Mouse (Mus musculus) brain, embryonic 14.5 days (tissue): ENCODE results near the gene Fam13c. TPM values are rescaled to one million over a fixed set of nuclear protein-coding genes. Genes with fewer than 3 reads are reported as not detected.

Source experiments
- DNase-seq: peaks from one replicate; pipeline ENCODE4 v3.0.0-alpha.2; 2011; ENCODE audit warnings: low read depth
- CTCF ChIP-seq: fragments of 200-500 bp; IDR thresholded peaks from 2 replicates; pipeline ENCODE4 v1.5.1; 2012; ENCODE audit warnings: inconsistent platforms, mild to moderate bottlenecking, moderate library complexity, borderline replicate concordance; ENCODE audit not compliant: insufficient read depth, insufficient read length; ENCODE audit errors: extremely low read depth
- POLR2A ChIP-seq: fragments of 200-500 bp; IDR thresholded peaks from 2 replicates; pipeline ENCODE4 v1.6.1; 2012; ENCODE audit warnings: mild to moderate bottlenecking, inconsistent platforms, borderline replicate concordance; ENCODE audit not compliant: poor library complexity, insufficient read depth, insufficient read length, severe bottlenecking; ENCODE audit errors: extremely low read depth
- polyA plus RNA-seq: library from polyadenylated mRNA; depleted of rRNA; stranded (reverse); fragments of >200 nt; gene quantifications from 2 replicates; pipeline ENCODE4 v1.2.3, GENCODE M21; 2012

Fam13c gene
- polyA plus RNA-seq, 1 experiment = 18.7 TPM

DNA sequence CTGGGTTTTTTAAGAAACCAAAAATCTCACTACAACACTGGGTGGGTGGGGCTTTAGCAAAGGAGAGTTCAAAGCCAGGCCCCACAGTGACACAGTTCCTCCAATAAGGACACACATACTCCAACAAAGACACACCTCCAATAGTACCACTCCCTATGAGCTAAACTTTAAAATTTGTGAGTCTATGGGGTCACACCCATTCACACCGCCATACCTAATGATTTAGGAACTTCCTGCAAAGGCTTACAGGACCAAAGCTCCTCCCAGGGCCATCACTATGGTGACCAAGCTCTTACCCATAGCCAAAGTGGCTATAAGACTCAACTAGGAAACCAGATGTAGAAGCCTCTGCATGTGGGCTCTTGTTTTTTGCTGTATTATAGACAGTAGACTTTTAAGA, 30.6 kb downstream of the Fam13c start:
- no peak for DNase-seq
- TF ChIP-seq CTCF = no peak
- TF ChIP-seq POLR2A = no peak

GRCm38 (mm10) chr10:70477741-70478145, 37.5 kb downstream of the Fam13c start:
- DNase-seq = no peak

GRCm38 (mm10) chr10:70483736-70484135, 43.5 kb downstream of the Fam13c start:
- peak; percentile 15 for DNase-seq
- TF ChIP-seq CTCF = no peak
- TF ChIP-seq POLR2A = no peak

More at GRCm38 (mm10) chr10:70477741-70478145, 37.5 kb downstream of the Fam13c start:
- no peak for TF ChIP-seq POLR2A
- TF ChIP-seq CTCF = no peak

DNA sequence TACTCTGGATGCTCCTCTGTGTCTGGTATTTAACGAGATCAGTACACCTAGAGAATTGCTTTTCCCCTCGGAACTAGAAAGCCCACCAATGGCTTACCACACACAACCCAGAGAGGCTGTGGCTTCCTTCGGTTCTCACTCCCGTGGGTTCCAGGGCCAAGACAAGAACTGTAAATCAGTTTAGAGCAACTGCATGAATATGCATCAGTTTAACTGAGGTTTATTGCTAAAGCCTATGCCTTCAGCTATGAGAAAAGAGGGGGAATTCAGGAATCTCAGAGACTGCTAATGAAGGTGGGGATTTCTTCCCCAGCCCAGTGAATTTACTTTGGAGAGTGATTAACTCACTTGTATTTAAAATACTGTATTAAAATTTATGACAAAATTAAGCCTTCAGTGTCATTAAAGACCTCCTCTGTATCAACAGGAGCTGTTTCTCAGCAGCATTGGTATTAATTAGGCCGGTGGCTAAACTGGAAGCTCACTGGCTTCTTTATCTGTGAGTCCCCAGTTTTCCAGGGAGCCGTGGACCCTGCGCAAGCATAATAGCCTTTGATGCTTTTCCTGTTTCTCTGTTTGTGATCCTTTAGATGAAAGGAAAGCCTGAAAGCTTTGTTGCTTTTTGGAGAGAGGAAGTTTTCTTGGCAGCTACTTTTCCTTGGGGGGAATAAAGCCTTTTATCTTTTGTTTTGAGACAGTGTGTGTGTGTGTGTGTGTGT, 44.4 kb downstream of the Fam13c start:
- DNase-seq = peak; percentile 95

GRCm38 (mm10) chr10:70485287-70485612, 45.0 kb downstream of the Fam13c start:
- no peak for TF ChIP-seq POLR2A
- no peak for TF ChIP-seq CTCF
- peak; percentile 94 for DNase-seq

More for the DNA sequence above, 44.4 kb downstream of the Fam13c start:
- TF ChIP-seq CTCF (no peak), POLR2A (no peak)

DNA sequence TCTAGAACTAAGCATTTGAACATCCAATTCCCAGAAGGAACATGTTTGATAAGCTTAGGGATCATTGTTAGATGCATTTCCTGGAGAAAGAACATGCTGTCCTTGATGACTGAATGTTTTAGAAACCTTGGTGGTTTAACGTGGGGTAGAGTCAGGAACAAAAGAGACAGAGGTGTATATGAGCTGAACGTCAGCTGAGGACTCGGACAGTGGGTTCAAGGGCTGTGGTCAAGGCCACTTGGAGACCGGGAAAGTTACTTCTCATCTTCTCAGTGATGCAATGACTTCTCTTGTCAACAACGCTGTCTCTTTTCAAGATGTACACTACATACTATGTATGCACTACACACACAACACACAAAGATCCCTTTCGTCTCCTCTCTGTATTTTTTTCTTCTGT, 46.4 kb downstream of the Fam13c start:
- TF ChIP-seq POLR2A = no peak
- TF ChIP-seq CTCF = no peak
- no peak for DNase-seq

DNA sequence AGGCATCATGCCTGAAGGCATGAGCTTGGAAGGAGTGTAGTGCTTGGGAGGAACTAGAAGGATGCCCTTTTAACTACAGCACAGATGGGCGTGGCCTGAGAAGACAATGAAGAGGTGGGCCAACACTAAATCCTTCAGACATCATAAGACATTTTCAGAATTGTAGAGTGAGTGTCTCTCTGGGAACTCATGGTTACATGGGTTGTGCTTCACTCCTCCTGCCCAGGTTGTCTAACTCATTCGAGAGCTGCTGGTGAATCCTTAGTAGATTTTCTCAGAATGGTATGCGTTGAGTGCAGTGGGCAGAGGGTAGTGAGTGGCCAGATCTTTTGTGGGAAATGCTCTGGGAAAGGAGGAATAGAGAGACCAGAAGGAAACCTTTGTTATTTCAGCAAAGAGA, 53.6 kb downstream of the Fam13c start:
- no peak for DNase-seq
- no peak for TF ChIP-seq POLR2A
- no peak for TF ChIP-seq CTCF

DNA sequence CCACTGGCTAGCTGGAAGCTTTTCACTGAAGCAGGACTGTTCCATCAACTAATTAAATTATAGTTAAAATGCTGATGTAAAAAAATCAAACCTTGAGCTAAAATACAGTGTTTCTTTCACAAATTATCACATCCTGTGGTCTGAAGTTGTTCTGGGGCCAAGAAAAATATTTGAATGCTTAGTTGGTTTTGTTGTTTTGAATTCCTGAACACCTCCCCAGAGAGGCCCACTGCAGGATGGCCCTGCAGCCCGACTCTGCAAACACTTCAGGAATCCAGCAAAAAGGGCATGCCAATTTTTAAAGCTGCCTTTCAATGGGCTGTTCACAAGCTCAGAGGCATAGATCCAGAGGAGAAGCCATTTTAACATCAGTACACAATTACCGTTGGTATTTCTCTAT, 54.2 kb downstream of the Fam13c start:
- peak; percentile 36 for DNase-seq

DNA sequence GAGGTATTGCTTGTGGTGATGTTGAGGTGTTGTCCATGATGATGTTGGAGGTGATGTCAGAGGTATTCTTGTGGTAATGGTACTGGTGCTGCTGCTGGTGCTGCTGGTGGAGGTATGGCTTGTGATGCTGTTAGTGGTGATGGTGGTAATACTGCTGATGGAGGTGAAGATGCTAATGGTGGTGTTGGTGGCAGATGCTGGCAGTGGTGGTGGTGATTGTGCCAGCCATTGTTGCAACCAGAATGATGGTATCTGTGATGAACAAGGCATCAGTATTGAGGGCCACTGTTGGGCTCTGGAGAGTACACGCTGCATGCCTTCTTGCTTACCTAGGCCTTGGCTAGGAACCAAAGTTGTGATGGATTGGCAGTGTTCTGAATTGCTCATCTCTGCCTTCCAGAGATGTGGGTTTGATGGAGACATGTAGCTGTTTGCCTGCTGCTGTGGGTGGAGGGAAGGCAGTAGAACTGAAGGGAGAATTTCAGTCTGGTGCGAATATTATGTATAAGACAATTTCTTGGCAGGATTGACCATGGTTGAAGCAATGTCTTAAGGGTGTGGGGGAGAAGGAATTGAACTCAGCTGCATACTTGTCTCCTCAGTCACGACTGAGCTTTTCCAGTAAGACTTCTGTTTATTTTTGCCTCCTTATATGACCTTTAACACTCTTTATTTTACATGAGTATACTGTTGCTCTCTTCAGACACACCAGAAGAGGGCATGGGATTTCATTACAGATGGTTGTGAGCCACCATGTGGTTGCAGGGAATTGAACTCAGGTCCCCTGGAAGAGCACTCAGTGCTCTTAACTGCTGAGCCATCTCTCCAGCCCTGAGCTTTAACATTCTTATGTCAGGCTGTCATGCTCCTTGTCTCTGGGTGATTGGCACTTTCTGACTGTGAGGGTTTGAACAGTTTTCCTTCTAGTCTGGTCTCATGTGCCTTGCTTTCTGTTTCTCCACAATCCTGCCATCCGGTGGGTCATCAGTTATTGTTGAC, 55.1 kb downstream of the Fam13c start:
- no peak for TF ChIP-seq POLR2A
- DNase-seq = no peak

More for the DNA sequence above, 54.2 kb downstream of the Fam13c start:
- TF ChIP-seq POLR2A = no peak
- TF ChIP-seq CTCF = no peak

DNA sequence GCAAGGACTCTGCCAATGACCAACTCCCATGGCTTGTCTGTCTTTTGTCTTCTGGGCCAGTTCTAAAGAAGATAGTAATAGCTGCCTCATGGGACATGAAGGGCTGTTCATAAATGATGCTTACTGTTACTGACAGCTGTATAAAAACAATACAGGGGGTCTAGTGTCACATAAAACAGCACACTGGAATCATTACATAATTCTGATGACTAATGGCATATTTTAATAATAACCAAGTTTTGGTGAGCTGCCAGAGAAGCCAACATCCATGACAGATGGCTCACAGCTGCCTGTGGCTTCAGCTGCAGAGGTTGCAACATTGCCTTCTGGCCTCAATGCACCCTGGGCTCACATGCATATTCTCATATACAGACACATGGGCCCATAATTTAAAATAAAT, 56.7 kb downstream of the Fam13c start:
- TF ChIP-seq CTCF (no peak), POLR2A (no peak)

GRCm38 (mm10) chr10:70498328-70498727, 58.0 kb downstream of the Fam13c start:
- peak; percentile 5 for DNase-seq
- TF ChIP-seq CTCF = no peak
- no peak for TF ChIP-seq POLR2A

More for the DNA sequence above, 56.7 kb downstream of the Fam13c start:
- peak; percentile 44 for DNase-seq

- peak; percentile 65 for DNase-seq
- TF ChIP-seq CTCF (no peak), POLR2A (no peak)
These were observed 59.0 kb downstream of the Fam13c start for GRCm38 (mm10) chr10:70499246-70499645.

DNA sequence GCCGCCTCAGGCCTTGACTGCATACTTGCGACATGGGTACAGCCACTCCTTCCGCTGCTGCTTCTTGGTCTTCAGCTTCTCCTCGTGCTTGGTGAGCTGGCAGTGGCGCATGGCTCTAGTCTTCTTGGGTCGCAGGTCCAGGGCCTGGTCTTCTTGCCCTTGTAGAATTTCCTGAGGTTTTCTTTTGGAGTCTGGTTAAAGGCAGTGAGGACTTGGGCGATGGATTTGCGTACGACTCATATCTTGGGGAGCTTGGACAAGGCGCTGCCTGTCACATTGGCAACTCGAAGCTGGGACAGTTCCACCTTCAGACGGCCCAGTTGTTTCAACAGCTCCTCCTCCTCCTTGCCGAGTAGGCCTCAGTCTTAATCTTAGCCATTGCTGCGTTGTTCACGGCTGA, 64.6 kb downstream of the Fam13c start:
- TF ChIP-seq CTCF (no peak), POLR2A (no peak)
- no peak for DNase-seq
